Mouse (Mus musculus) testis, adult 2 months (tissue): Measurements from ENCODE around the gene Tmem216. TPM values are rescaled to one million over a fixed set of nuclear protein-coding genes. Genes with fewer than 3 reads are reported as not detected.

Experiments
- H3K27ac ChIP-seq: fragments of 200-500 bp; 2 replicates; pipeline ENCODE4 v1.5.1; 2012; ENCODE audit warnings: low read depth, low read length; ENCODE audit not compliant: control insufficient read depth, insufficient read depth
- H3K27me3 ChIP-seq: fragments of 200-500 bp; 2 replicates; pipeline ENCODE4 v1.6.1; 2012; ENCODE audit warnings: mild to moderate bottlenecking, low read length, moderate library complexity; ENCODE audit not compliant: control insufficient read depth, insufficient read depth
- H3K36me3 ChIP-seq: fragments of 200-500 bp; 2 replicates; pipeline ENCODE4 v1.6.1; 2012; ENCODE audit warnings: mild to moderate bottlenecking, low read length; ENCODE audit not compliant: control insufficient read depth, insufficient read depth
- H3K4me1 ChIP-seq: fragments of 200-500 bp; 2 replicates; pipeline ENCODE4 v1.6.1; 2012; ENCODE audit warnings: low read length; ENCODE audit not compliant: control insufficient read depth, insufficient read depth
- H3K4me3 ChIP-seq: fragments of 200-500 bp; 2 replicates; pipeline ENCODE4 v1.5.1; 2012; ENCODE audit warnings: low read depth, mild to moderate bottlenecking, low read length, moderate library complexity, mixed read lengths; ENCODE audit not compliant: control insufficient read depth
- CTCF ChIP-seq: fragments of 200-500 bp; IDR thresholded peaks from 2 replicates; pipeline ENCODE4 v1.5.1; 2012; ENCODE audit warnings: low read depth, mild to moderate bottlenecking, inconsistent platforms, low read length, moderate library complexity; ENCODE audit not compliant: control insufficient read depth, insufficient read depth, insufficient replicate concordance
- POLR2A ChIP-seq: fragments of 200-500 bp; IDR thresholded peaks from 2 replicates; pipeline ENCODE4 v1.6.1; 2012; ENCODE audit warnings: low read depth, mild to moderate bottlenecking, inconsistent platforms, low read length, moderate library complexity; ENCODE audit not compliant: control insufficient read depth
- polyA plus RNA-seq: library from polyadenylated mRNA; depleted of rRNA; stranded (reverse); fragments of >200 nt; gene quantifications from 2 replicates; pipeline ENCODE4 v1.2.3, GENCODE M21; 2012

Gene Tmem216
- polyA plus RNA-seq, 1 experiment, result 39.5 TPM

DNA sequence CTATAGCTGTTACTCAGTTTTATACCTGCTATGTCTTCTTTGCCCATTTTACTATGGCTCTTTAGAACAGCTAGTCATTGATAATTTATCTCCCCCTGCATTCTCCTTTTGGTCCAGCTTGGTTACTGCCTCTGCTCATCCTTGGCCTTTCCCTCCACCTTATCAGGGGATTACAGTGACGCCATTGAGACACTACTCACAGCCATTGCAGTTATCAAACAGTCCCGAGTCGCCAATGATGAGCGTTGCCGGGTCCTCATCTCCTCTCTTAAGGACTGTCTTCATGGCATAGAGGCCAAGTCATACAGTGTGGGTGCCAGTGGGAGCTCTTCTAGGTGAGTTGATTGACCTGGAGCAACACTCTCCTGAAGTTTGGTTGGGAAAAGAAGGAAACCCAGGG lies 16.6 kb downstream of the Tmem216 start:
- Histone ChIP-seq H3K27me3 (no peaks in the 10 kb centered on the region), H3K4me1 (no peaks in the 10 kb centered on the region), H3K27ac (no peak overlapping the region), H3K36me3 (peaks cover 8% of the 10 kb centered on the region), H3K4me3 (no peak overlapping the region)
- TF ChIP-seq CTCF (no peak), POLR2A (no peak)

DNA sequence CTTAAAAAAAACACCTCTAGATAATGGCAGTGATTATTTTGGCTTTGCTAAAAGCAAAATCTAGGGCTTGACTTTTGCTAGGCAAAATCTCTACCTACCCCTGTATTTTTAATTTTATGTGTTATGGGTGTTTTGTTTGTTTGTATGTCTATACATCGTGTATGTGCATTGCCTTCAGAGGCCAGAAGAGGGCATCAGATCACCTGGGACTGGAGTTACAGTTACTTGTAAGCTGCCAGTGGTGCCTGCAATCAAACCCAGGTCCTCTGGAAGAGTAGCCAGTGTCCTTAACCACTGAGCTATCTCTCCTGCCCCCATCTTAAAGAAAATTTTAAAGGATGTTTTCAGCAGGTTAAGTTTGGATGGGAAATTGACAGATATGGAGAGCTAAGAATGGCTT lies 26.0 kb downstream of the Tmem216 start:
- no peak overlapping the region for H3K27ac ChIP-seq
- no peak overlapping the region for H3K4me3 ChIP-seq
- H3K4me1 ChIP-seq, result peaks cover 2% of the 10 kb centered on the region; the same call in 1 of the 2 replicates
- peaks cover 5% of the 10 kb centered on the region; the same call in 1 of the 2 replicates for H3K36me3 ChIP-seq
- no peaks in the 10 kb centered on the region for H3K27me3 ChIP-seq
- no peak for TF ChIP-seq POLR2A

DNA sequence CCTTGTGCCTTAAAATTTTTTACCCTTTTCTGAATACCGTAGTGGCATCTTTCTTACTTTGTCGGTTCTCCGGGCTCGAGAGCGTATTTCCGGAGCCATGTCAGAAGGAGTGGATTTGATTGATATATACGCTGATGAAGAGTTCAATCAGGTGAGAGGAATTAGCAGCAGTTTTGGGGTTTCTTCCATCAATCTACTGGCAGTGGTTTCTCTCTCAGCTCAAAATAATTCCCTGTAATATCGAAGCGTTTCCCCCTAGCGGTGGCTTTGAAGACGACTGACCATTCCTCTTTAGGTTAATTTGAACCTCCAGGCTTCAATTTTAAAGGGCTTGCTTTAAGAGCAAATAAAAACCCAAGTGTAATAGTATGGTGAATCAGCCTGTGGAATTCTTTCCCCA lies 30.1 kb downstream of the Tmem216 start, which contains the start of gene Sdhaf2:
Sdhaf2 (minus strand) TSS at position 233 of the 400 bp plus-strand sequence.
- H3K36me3 ChIP-seq, result peaks cover 3% of the 10 kb centered on the region; the same call in 1 of the 2 replicates
- peak within 1 kb of the TSS; percentile 97 for H3K27ac ChIP-seq
- peaks cover 2% of the 10 kb centered on the region; the same call in 1 of the 2 replicates for H3K4me1 ChIP-seq
- no peaks in the 10 kb centered on the region for H3K27me3 ChIP-seq
- no peak for TF ChIP-seq POLR2A
- no peak for TF ChIP-seq CTCF
- peak within 1 kb of the TSS; percentile 95 for H3K4me3 ChIP-seq

DNA sequence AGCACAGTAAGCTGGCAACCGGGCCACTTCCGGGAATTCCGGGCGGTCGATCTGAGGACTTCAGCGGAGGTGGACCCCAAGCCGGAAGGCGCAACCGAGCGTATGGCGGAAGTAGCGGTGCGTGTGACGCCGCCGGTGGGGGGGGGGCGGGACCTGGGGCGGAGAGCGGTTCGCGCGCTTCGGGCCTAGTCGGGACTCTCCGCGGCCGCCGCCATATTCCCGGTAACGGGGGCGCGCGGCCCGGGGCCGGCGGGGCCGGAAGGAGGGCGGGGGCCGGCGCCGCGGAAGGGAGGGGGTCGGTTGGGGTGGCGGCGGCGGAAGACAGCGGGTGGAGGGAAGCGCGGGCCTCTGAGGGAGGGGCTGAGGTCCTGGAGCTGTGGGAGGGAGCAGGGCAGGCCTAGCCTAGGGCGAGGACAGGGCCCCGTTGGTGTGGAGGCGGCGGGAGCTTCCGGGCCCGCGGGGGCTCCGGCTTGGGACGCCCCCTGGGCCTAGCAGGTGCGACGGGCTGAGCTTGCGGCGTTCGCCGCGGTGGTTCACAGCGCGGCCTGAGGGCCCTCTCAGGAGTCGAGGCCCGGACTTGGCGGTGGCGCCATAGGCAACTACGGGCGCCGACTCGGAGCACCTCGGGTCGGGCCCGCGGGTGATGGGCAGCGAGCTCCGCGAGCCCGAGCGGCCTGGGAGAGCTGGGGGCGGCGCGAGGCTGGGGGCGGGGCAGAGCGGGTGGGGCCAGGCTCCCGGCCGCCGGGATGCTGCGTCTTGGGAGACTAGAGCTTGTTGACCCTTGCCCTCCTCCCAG lies 30.7 kb downstream of the Tmem216 start, which contains the start of gene Cpsf7:
Cpsf7 (plus strand) TSS at position 161 of the 796 bp plus-strand sequence.
- peaks cover 3% of the 10 kb centered on the region; the same call in 1 of the 2 replicates for H3K36me3 ChIP-seq
- peak; percentile 62; the same call in 1 of the 2 replicates for TF ChIP-seq POLR2A
- no peak for TF ChIP-seq CTCF
- H3K27ac ChIP-seq, result peak within 1 kb of the TSS; percentile 97

DNA sequence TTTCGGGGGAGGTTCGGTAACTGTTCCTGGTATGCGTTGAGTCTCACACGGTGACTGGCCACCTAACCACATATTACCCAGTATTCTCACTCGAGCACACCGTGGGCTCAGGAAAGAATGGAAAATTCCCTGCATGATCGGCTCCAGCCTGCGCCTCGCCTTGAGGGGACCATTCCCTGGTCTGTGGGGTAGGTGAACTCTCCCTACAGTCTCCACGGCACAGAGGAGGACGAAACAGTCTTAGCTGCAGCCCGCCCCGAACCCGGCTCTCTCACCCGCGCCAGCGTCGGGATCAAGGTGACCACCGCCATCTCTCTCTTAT lies 31.3 kb downstream of the Tmem216 start:
- peaks cover 2% of the 10 kb centered on the region; the same call in 1 of the 2 replicates for H3K4me1 ChIP-seq
- peak overlapping the region; percentile 95 for H3K4me3 ChIP-seq
- no peaks in the 10 kb centered on the region for H3K27me3 ChIP-seq
- peak overlapping the region; percentile 76 for H3K27ac ChIP-seq
- peaks cover 3% of the 10 kb centered on the region; the same call in 1 of the 2 replicates for H3K36me3 ChIP-seq
- TF ChIP-seq CTCF (no peak), POLR2A (no peak)

More for the DNA sequence above, 30.7 kb downstream of the Tmem216 start, which contains the start of gene Cpsf7:
- H3K27me3 ChIP-seq, result no peaks in the 10 kb centered on the region
- peaks cover 2% of the 10 kb centered on the region; the same call in 1 of the 2 replicates for H3K4me1 ChIP-seq
- H3K4me3 ChIP-seq, result peak within 1 kb of the TSS; percentile 95

DNA sequence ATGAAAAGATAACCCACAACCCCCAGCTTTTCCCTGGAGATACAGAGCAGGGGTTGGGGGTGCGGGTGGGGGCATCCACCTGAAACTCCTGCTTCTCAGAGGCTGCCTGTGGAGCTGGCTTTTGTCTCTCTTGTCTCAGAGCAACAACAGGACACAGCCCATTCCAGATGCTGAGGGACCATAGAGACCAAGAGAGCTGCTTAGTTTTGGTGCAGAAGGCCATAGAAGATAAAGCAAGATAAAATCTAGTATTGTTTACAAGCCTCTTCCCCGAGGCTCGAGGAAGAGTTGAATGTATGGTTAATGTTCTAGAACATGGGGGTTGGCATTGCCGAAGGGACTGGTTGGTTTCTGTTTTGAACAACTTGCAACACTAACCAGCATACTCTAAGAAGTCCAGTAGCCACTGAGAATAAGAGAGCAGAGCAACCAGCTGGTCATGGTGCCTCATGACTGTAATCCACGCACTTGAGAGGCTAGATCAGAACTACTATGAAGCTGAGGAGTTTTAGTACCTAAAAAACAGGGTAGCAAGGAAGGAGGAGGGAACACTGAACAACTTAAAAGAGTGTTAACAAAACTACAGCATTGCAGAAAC lies 32.5 kb downstream of the Tmem216 start:
- TF ChIP-seq CTCF, result no peak
- TF ChIP-seq POLR2A, result no peak
- Histone ChIP-seq H3K27ac (no peak overlapping the region), H3K4me1 (peaks cover 2% of the 10 kb centered on the region; the same call in 1 of the 2 replicates), H3K27me3 (no peaks in the 10 kb centered on the region), H3K4me3 (no peak overlapping the region), H3K36me3 (peaks cover 3% of the 10 kb centered on the region; the same call in 1 of the 2 replicates)

DNA sequence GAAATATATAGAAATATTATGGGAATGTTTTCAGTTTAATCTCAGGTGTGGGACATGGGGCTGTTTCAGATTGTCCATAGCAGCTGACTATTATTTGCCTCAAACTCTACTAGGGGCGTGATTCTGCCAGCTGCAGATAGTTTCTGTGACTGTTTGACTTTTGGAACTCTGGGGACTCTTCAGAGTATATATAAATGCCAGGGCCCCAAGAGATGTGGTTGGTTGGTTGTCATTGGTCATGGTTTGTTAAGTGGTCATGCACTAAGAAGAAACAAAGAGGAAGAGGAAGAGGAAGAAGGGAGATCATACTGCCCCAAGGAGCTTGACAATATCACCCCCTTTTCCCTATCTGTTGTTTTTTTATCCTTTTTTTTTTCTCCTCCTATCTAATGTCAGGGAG lies 34.1 kb downstream of the Tmem216 start:
- no peak for TF ChIP-seq CTCF
- no peak for TF ChIP-seq POLR2A
- H3K36me3 ChIP-seq, result no peaks in the 10 kb centered on the region
- no peaks in the 10 kb centered on the region for H3K27me3 ChIP-seq
- no peak overlapping the region for H3K4me3 ChIP-seq
- peaks cover 2% of the 10 kb centered on the region; the same call in 1 of the 2 replicates for H3K4me1 ChIP-seq
- H3K27ac ChIP-seq, result no peak overlapping the region
